Mouse (Mus musculus) fibroblast of lung, adult 2 months (primary cell): ENCODE measurements at regions not wholly inside any gene's neighbourhood (a gene's known extent, or its start where the extent isn't known, plus 50 kb on each side); places are given as distances from the start of the nearest gene placed in this dataset.
"Not testable (repeated sequence)": the region's sequence is repeated elsewhere in the genome, so short reads cannot be mapped to it uniquely, and the experiment has no call there.

Experiments used
- DNase-seq: peaks from one replicate; pipeline ENCODE4 v3.0.0-alpha.2; 2011; ENCODE audit warnings: low read depth

- DNase-seq = not testable (repeated sequence)
These were observed 196.5 kb downstream of the Tcp10c start for GRCm38 (mm10) chr17:13550896-13551267.

- not testable (repeated sequence) for DNase-seq
These were observed 197.5 kb downstream of the Tcp10c start for GRCm38 (mm10) chr17:13551693-13552404.

GRCm38 (mm10) chr17:13552840-13553239, 198.5 kb downstream of the Tcp10c start:
- DNase-seq = not testable (repeated sequence)

GRCm38 (mm10) chr17:13555311-13556059, 201.1 kb downstream of the Tcp10c start:
- DNase-seq = not testable (repeated sequence)

- DNase-seq = not testable (repeated sequence)
These were observed 201.8 kb downstream of the Tcp10c start for GRCm38 (mm10) chr17:13556060-13556660.

GRCm38 (mm10) chr17:13558863-13559262, 201.5 kb upstream of the Afdn start:
- no peak for DNase-seq

- no peak for DNase-seq
These were observed 199.0 kb upstream of the Afdn start for GRCm38 (mm10) chr17:13561342-13561741.

GRCm38 (mm10) chr17:13562974-13563373, 197.4 kb upstream of the Afdn start:
- no peak for DNase-seq

- no peak for DNase-seq
These were observed 195.5 kb upstream of the Afdn start for GRCm38 (mm10) chr17:13564800-13565199.

GRCm38 (mm10) chr17:13566680-13567079, 193.7 kb upstream of the Afdn start:
- DNase-seq = no peak

- no peak for DNase-seq
These were observed 193.2 kb upstream of the Afdn start for GRCm38 (mm10) chr17:13567183-13567582.

- no peak for DNase-seq
These were observed 189.5 kb upstream of the Afdn start for GRCm38 (mm10) chr17:13570796-13571195.

GRCm38 (mm10) chr17:13572204-13572833, 188.0 kb upstream of the Afdn start:
- no peak for DNase-seq

GRCm38 (mm10) chr17:13573036-13573435, 187.3 kb upstream of the Afdn start:
- no peak for DNase-seq

GRCm38 (mm10) chr17:13574122-13574521, 186.2 kb upstream of the Afdn start:
- no peak for DNase-seq

- DNase-seq = no peak
These were observed 185.5 kb upstream of the Afdn start for GRCm38 (mm10) chr17:13574682-13575444.

GRCm38 (mm10) chr17:13577798-13578197, 182.5 kb upstream of the Afdn start:
- DNase-seq = no peak

GRCm38 (mm10) chr17:13581214-13581920, 179.0 kb upstream of the Afdn start:
- DNase-seq = no peak

GRCm38 (mm10) chr17:13581995-13582588, 178.2 kb upstream of the Afdn start:
- no peak for DNase-seq

GRCm38 (mm10) chr17:13583475-13584233, 176.7 kb upstream of the Afdn start:
- no peak for DNase-seq
